Mouse (Mus musculus) liver, postnatal 0 days (tissue): ENCODE measurements around the gene Psmb4.

ENCODE experiments used
- CTCF ChIP-seq: sonication (generic); IDR thresholded peaks from 2 replicates; pipeline ENCODE4 v1.5.1; 2016; ENCODE audit warnings: antibody characterized with exemption, low read depth
- EP300 ChIP-seq: IDR thresholded peaks from 2 replicates; pipeline ENCODE4 v1.6.1; 2016; ENCODE audit warnings: antibody characterized with exemption, low read depth, mild to moderate bottlenecking

DNA sequence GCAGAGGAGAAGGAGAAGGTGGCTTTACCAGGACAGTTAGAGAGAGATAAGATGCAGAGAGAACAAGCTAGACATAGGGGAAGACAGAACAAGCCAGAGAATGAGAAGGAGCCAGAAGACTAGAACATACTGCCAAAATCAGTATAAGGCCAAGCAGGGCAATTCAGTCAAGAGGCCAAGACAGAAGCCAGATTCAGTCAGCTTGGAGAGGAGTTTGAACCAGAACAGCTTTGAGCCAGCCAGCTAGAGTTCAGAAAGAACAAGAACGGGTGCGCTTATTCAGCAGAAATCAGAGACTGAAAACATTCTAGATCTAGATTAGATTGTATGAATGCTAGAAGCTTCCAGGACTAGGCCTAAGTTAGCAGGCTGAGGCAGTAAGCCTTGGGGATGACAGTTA lies 39.4 kb downstream of the Psmb4 start:
- TF ChIP-seq CTCF: no peak
- no peak for TF ChIP-seq EP300
